Mouse (Mus musculus): Measurements from ENCODE around the gene Ppt2. TPM values are rescaled to one million over a fixed set of nuclear protein-coding genes. Genes with fewer than 3 reads are reported as not detected.

Gene Ppt2
- polyA plus RNA-seq, 1 experiment = 118 TPM

DNA sequence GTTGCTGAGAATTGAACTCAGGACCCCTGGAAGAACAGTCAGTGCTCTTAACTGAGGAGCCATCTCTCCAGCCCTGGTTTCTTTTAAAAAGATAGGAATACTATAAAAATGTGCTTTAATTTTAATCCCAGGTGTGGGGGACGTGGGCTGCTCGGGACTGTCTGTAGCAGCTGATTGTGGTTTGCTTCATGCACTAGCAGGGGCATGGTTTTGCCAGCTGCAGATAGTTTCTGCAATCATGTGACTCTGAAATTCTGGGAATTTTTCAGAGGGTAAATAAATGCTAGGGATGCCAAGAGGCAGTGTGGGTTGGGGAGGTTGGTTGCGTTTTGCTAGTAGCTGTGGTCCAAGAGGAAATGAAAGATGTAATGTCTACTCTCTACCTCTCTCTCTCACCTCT lies 13.6 kb upstream of the Ppt2 start:
- Histone ChIP-seq H3K27ac (ENCODE audit: insufficient read depth, low read depth, low read length) (peak overlapping the region; percentile 48), H3K4me3 (ENCODE audit: insufficient read depth, low read length) (no peak overlapping the region), H3K4me1 (ENCODE audit: control insufficient read depth, insufficient read depth, low read length) (peaks cover 75% of the 10 kb centered on the region)
- no peak for TF ChIP-seq POLR2A (IDR thresholded peaks at IDR 0.05; ENCODE audit: borderline replicate concordance, low read depth, low read length)
- no peak for TF ChIP-seq CTCF (IDR thresholded peaks at IDR 0.05; ENCODE audit: low read depth, low read length)

- TF ChIP-seq CTCF (IDR thresholded peaks at IDR 0.05; ENCODE audit: low read depth, low read length) (no peak), POLR2A (IDR thresholded peaks at IDR 0.05; ENCODE audit: borderline replicate concordance, low read depth, low read length) (no peak)
- Histone ChIP-seq H3K27ac (ENCODE audit: insufficient read depth, low read depth, low read length) (peak overlapping the region; percentile 92), H3K4me1 (ENCODE audit: control insufficient read depth, insufficient read depth, low read length) (peaks cover 74% of the 10 kb centered on the region)
These were observed 12.7 kb upstream of the Ppt2 start for GRCm38 (mm10) chr17:34640778-34641601.

DNA sequence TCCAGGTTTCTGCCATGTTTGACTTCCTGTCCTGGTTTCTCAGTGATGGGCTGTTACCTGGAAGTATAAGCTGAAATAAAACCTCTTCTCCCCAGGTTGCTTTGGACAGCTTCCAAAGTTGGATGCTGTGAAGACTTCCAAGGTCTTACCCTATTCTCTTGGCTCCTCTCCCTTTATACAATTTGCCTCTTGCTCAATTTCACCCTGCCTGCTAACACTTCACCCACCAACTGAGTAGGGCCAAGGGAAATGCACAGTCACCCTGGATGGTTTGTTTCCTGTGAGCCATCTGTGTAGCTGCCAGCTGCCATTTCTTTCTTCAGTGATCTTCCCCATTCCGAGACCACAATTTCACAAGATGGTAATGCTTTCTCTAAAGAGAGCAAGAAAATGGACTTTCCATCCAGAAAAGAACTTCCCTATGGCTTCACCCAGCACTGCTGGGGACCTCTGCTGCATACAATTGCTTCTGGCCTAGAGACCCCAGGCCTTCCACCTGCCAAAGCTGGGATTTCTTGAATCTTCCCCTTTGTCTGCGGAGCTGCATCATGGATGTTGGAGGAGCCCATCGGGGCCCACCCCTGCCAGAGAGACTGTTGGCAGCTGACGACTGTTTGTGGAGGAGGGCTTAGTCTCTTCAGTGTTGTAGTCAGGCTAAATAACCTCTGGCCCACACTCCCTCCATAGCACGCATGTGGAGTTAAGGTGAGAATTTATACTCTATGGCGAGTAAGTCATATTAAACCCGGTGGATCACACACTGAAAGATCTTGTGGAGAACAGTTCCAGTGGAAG lies 11.3 kb upstream of the Ppt2 start:
- no peak for TF ChIP-seq CTCF (IDR thresholded peaks at IDR 0.05; ENCODE audit: low read depth, low read length)
- TF ChIP-seq POLR2A (IDR thresholded peaks at IDR 0.05; ENCODE audit: borderline replicate concordance, low read depth, low read length) = no peak
- H3K4me3 ChIP-seq (ENCODE audit: insufficient read depth, low read length) = peak overlapping the region; percentile 13

More at GRCm38 (mm10) chr17:34640778-34641601, 12.7 kb upstream of the Ppt2 start:
- H3K4me3 ChIP-seq (ENCODE audit: insufficient read depth, low read length) = no peak overlapping the region

DNA sequence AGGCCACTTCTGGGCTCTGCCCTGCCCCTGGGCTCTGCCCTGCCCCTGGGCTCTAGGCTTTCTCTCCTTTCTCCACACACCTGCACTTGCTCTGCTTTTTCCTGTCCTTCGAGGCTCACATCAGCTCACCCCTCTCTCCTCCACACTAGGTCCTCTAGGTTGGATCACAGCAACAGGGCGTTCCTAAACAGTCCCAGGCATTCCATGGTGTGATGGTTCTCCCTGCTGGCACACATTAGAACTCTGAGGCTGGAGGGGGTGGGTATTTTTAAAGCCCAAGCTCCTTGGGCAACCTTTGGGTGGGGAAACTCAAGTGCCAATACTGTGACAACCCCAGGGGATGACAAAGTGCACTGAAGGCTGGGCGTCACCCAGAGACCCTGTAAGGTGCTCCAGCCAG lies 9.1 kb upstream of the Ppt2 start:
- H3K4me1 ChIP-seq (ENCODE audit: control insufficient read depth, insufficient read depth, low read length) = peaks cover 77% of the 10 kb centered on the region
- H3K27ac ChIP-seq (ENCODE audit: insufficient read depth, low read depth, low read length) = peak overlapping the region; percentile 18; the same call in 1 of the 2 replicates
- H3K4me3 ChIP-seq (ENCODE audit: insufficient read depth, low read length) = no peak overlapping the region
- TF ChIP-seq POLR2A (IDR thresholded peaks at IDR 0.05; ENCODE audit: borderline replicate concordance, low read depth, low read length) (no peak), CTCF (IDR thresholded peaks at IDR 0.05; ENCODE audit: low read depth, low read length) (no peak)

More for the DNA sequence above, 11.3 kb upstream of the Ppt2 start:
- Histone ChIP-seq H3K27ac (ENCODE audit: insufficient read depth, low read depth, low read length) (peak overlapping the region; percentile 92), H3K4me1 (ENCODE audit: control insufficient read depth, insufficient read depth, low read length) (peaks cover 81% of the 10 kb centered on the region)

- H3K4me3 ChIP-seq (ENCODE audit: insufficient read depth, low read length) = no peak overlapping the region
- H3K4me1 ChIP-seq (ENCODE audit: control insufficient read depth, insufficient read depth, low read length) = peaks cover 72% of the 10 kb centered on the region
- H3K27ac ChIP-seq (ENCODE audit: insufficient read depth, low read depth, low read length) = no peak overlapping the region
- no peak for TF ChIP-seq CTCF (IDR thresholded peaks at IDR 0.05; ENCODE audit: low read depth, low read length)
- TF ChIP-seq POLR2A (IDR thresholded peaks at IDR 0.05; ENCODE audit: borderline replicate concordance, low read depth, low read length) = no peak
These were observed 7.4 kb upstream of the Ppt2 start for GRCm38 (mm10) chr17:34635671-34636070.

DNA sequence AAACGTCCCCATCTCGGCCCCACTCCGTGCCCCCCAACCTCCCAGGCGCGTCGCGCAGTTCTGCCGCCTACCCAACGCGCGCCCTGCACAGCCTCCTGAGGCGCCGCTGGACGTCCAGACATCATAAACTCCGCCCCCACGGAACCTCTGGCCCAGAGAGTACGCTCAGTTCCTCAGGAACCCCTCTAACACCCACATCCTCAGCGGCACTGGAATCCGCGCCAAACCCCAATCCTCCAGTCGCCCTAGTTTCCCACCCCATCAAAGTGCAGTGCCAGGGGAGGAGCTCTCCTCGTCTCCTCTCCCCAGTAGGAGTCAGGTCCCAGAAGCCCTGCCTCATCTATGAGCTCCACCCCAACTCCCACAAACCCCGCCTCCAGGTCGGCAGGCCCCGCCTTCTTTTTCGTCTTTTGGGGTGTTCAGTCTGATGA lies 4.0 kb upstream of the Ppt2 start:
- peak overlapping the region; percentile 77 for H3K4me3 ChIP-seq (ENCODE audit: insufficient read depth, low read length)

GRCm38 (mm10) chr17:34631647-34632046 lies 3.3 kb upstream of the Ppt2 start:
- H3K4me3 ChIP-seq (ENCODE audit: insufficient read depth, low read length) = peak overlapping the region; percentile 77

More for the DNA sequence above, 4.0 kb upstream of the Ppt2 start:
- H3K27ac ChIP-seq (ENCODE audit: insufficient read depth, low read depth, low read length) = peak overlapping the region; percentile 99
- H3K4me1 ChIP-seq (ENCODE audit: control insufficient read depth, insufficient read depth, low read length) = peaks cover 53% of the 10 kb centered on the region
- TF ChIP-seq CTCF (IDR thresholded peaks at IDR 0.05; ENCODE audit: low read depth, low read length) = no peak

DNA sequence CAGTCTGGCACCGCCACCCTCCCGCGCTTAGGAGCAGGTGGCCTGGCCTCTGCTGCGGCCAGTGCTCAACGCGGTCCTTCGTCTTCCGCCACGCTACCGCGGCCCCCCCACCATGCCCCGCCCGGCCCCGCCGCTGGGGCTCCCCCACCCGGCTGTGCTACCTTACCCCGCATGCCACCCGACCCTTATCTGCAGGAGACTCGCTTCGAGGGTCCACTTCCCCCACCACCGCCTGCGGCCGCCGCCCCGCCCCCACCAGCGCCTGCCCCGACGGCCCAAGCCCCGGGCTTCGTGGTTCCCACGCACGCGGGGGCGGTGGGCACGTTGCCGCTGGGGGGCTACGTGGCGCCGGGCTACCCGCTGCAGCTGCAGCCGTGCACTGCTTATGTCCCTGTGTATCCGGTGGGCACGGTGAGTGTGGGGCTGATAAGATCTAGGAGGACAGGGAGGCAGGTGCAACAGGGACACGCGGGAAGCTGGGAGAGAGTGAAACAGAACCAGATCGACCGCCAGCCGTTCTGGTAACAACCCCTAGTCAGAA lies 2.5 kb upstream of the Ppt2 start:
- no peak for TF ChIP-seq POLR2A (IDR thresholded peaks at IDR 0.05; ENCODE audit: borderline replicate concordance, low read depth, low read length)
- TF ChIP-seq CTCF (IDR thresholded peaks at IDR 0.05; ENCODE audit: low read depth, low read length) = no peak
- Histone ChIP-seq H3K4me1 (ENCODE audit: control insufficient read depth, insufficient read depth, low read length) (peaks cover 47% of the 10 kb centered on the region), H3K4me3 (ENCODE audit: insufficient read depth, low read length) (no peak overlapping the region), H3K27ac (ENCODE audit: insufficient read depth, low read depth, low read length) (no peak overlapping the region)

More at GRCm38 (mm10) chr17:34631647-34632046, 3.3 kb upstream of the Ppt2 start:
- TF ChIP-seq CTCF (IDR thresholded peaks at IDR 0.05; ENCODE audit: low read depth, low read length) (no peak), POLR2A (IDR thresholded peaks at IDR 0.05; ENCODE audit: borderline replicate concordance, low read depth, low read length) (no peak)
- H3K27ac ChIP-seq (ENCODE audit: insufficient read depth, low read depth, low read length) = peak overlapping the region; percentile 99; the same call in 1 of the 2 replicates
- H3K4me1 ChIP-seq (ENCODE audit: control insufficient read depth, insufficient read depth, low read length) = peaks cover 51% of the 10 kb centered on the region

GRCm38 (mm10) chr17:34629796-34630603 lies 1.7 kb upstream of the Ppt2 start:
- no peak overlapping the region for H3K4me3 ChIP-seq (ENCODE audit: insufficient read depth, low read length)
- peaks cover 38% of the 10 kb centered on the region for H3K4me1 ChIP-seq (ENCODE audit: control insufficient read depth, insufficient read depth, low read length)
- no peak overlapping the region for H3K27ac ChIP-seq (ENCODE audit: insufficient read depth, low read depth, low read length)
- TF ChIP-seq CTCF (IDR thresholded peaks at IDR 0.05; ENCODE audit: low read depth, low read length) (no peak), POLR2A (IDR thresholded peaks at IDR 0.05; ENCODE audit: borderline replicate concordance, low read depth, low read length) (no peak)

Data from bone marrow macrophage, adult 2 months (primary cell).